Mouse (Mus musculus) testis, adult 2 months (tissue): ENCODE measurements at regions not wholly inside any gene's neighbourhood (a gene's known extent, or its start where the extent isn't known, plus 50 kb on each side); places are given as distances from the start of the nearest gene placed in this dataset.
"Not testable (repeated sequence)": the region's sequence is repeated elsewhere in the genome, so short reads cannot be mapped to it uniquely, and the experiment has no call there.

ENCODE experiments used
- CTCF ChIP-seq: fragments of 200-500 bp; IDR thresholded peaks from 2 replicates; pipeline ENCODE4 v1.5.1; 2012; ENCODE audit warnings: low read depth, mild to moderate bottlenecking, inconsistent platforms, low read length, moderate library complexity; ENCODE audit not compliant: control insufficient read depth, insufficient read depth, insufficient replicate concordance
- POLR2A ChIP-seq: fragments of 200-500 bp; IDR thresholded peaks from 2 replicates; pipeline ENCODE4 v1.6.1; 2012; ENCODE audit warnings: low read depth, mild to moderate bottlenecking, inconsistent platforms, low read length, moderate library complexity; ENCODE audit not compliant: control insufficient read depth

- TF ChIP-seq CTCF, POLR2A: not testable (repeated sequence)
Observed at GRCm38 (mm10) chr13:41915816-41916215, 68.3 kb upstream of the Adtrp start.
